Mouse (Mus musculus) lung, adult 2 months (tissue): ENCODE data around the gene Dnah17.

Source experiments
- CTCF ChIP-seq: fragments of 200-500 bp; IDR thresholded peaks from 2 replicates; pipeline ENCODE4 v1.5.1; 2011; ENCODE audit warnings: mild to moderate bottlenecking, low read length, control low read depth; ENCODE audit not compliant: insufficient read depth
- POLR2A ChIP-seq: fragments of 200-500 bp; IDR thresholded peaks from 2 replicates; pipeline ENCODE4 v1.6.1; 2011; ENCODE audit warnings: low read depth, mild to moderate bottlenecking, control low read depth, low read length, borderline replicate concordance; ENCODE audit errors: extremely low read depth

GRCm38 (mm10) chr11:118121592-118121991, 8.8 kb downstream of the Dnah17 start:
- TF ChIP-seq CTCF (no peak), POLR2A (no peak)
